Mouse (Mus musculus) cortical plate, adult 2 months (tissue): ENCODE results near the gene Cdc42bpa. TPM values are rescaled to one million over a fixed set of nuclear protein-coding genes. Genes with fewer than 3 reads are reported as not detected.
A peak's percentile ranks its signal among the peaks of the same experiment; 100 is the strongest.
"Not testable (repeated sequence)": the region's sequence is repeated elsewhere in the genome, so short reads cannot be mapped to it uniquely, and the experiment has no call there.

Source experiments
- H3K27ac ChIP-seq: fragments of 200-500 bp; 2 replicates; pipeline ENCODE4 v1.5.1; 2012; ENCODE audit warnings: low read length, control low read depth, inconsistent platforms; ENCODE audit not compliant: insufficient read depth
- H3K4me1 ChIP-seq: fragments of 200-500 bp; 2 replicates; pipeline ENCODE4 v1.6.1; 2011; ENCODE audit warnings: low read length; ENCODE audit not compliant: control insufficient read depth, insufficient read depth
- H3K4me3 ChIP-seq: fragments of 200-500 bp; 2 replicates; pipeline ENCODE4 v1.5.1; 2011; ENCODE audit warnings: mild to moderate bottlenecking, low read length, control low read depth; ENCODE audit not compliant: insufficient read depth
- CTCF ChIP-seq: fragments of 200-500 bp; IDR thresholded peaks from 2 replicates; pipeline ENCODE4 v1.5.1; 2011; ENCODE audit warnings: mild to moderate bottlenecking, control low read depth, low read length; ENCODE audit not compliant: insufficient read depth; ENCODE audit errors: extremely low read depth
- POLR2A ChIP-seq: fragments of 200-500 bp; IDR thresholded peaks from 2 replicates; pipeline ENCODE4 v1.6.1; 2011; ENCODE audit warnings: mild to moderate bottlenecking, low read length, control low read depth; ENCODE audit not compliant: insufficient read depth; ENCODE audit errors: extremely low read depth
- polyA plus RNA-seq: library from polyadenylated mRNA; depleted of rRNA; stranded (reverse); fragments of >200 nt; gene quantifications from 2 replicates; pipeline ENCODE4 v1.2.3, GENCODE M21; 2012

Gene Cdc42bpa
- polyA plus RNA-seq, 1 experiment: 147 TPM

DNA sequence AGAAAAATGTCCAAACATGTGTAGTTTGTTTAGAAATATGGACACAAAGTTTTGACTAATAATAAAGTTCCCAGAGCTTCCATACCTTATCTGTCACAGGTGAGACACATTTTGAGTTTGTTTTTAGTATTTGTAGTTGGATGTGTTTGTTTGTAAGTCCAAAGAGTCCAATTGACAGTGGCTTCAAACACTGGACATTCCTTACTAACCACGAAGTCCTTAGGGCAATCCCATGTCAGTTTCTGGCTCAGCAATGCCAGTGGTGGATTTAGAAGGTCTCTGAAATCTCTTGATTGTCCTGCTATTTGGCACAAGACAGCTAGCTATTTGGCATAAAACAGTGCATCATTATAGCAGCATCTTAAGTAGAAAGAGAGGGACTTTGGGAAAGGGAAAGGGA lies 22.7 kb downstream of the Cdc42bpa start:
- no peak overlapping the region for H3K4me3 ChIP-seq
- H3K27ac ChIP-seq: no peak overlapping the region
- no peaks in the 10 kb centered on the region for H3K4me1 ChIP-seq
- no peak for TF ChIP-seq POLR2A
- no peak for TF ChIP-seq CTCF

DNA sequence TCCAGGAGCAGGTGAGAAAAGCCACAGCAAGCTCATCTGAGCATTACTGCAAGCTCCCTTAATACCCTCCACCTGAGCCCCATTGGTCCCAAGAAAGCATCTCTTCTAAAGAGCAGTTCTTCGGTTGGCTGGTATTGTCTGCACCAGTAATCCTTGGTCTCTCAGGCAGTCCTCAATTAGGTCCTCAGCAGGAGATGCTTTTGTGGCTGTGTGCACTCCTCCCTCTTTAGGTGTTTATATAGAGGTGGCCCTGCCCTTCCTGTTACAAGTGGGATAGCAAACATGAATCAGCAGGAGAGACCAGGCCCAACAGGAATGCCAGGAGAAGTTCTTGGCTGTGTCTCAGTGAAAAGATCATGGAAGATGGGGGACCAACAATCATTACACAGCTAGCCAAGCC lies 23.9 kb downstream of the Cdc42bpa start:
- Histone ChIP-seq H3K4me1 (no peaks in the 10 kb centered on the region), H3K4me3 (no peak overlapping the region)
- TF ChIP-seq CTCF: no peak
- no peak for TF ChIP-seq POLR2A

DNA sequence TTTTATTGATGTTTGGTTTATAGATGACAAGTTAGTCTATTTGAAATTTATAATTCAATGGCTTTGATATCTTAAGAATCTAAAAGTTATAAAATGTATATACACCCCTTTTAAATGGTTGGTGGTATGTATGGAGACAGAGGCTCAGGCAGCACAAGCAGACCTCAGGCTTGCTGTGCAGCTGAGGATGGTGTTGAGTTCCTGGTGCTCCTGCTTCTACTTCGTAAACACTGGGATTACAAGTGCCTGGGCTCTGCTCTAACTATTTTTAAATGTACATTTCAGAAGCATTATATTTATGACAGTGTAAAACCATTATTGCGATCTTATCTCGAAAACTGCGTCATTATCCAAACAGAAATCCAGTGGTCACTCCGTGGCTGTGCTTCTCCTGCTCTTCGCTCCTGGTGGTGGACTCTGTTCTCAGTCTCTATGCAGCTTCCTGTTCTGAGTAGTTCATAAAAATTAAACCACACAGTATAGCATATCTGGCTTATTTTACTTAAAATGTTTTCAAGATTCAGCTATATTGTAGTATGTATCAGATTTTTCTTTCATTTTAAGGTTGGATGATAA lies 31.5 kb downstream of the Cdc42bpa start:
- peaks cover 2% of the 10 kb centered on the region for H3K4me1 ChIP-seq
- TF ChIP-seq CTCF (no peak), POLR2A (no peak)

More for the DNA sequence above, 23.9 kb downstream of the Cdc42bpa start:
- H3K27ac ChIP-seq: no peak overlapping the region

DNA sequence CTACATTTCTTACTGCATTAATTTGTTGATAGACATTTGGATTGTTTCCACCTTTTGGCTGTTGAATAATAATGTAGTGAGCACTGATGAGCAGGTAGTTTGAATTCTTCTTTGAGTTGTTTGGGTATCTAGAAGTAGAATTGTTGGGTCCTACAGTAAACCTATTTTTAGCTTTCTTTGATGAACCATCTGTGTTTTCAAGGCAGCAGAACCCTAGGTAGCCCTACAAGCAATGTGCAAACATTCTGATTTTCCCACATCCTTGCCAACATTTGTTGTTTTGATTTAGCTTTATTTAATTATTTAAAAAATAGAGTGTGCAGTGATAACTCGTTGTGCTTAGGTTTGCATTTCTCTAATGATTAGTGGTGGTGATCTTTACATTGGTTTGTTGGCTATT lies 32.0 kb downstream of the Cdc42bpa start:
- H3K4me3 ChIP-seq: no peak overlapping the region
- no peak overlapping the region for H3K27ac ChIP-seq
- peaks cover 2% of the 10 kb centered on the region for H3K4me1 ChIP-seq
- TF ChIP-seq POLR2A (no peak), CTCF (no peak)

More for the DNA sequence above, 31.5 kb downstream of the Cdc42bpa start:
- Histone ChIP-seq H3K4me3 (no peak overlapping the region), H3K27ac (no peak overlapping the region)

DNA sequence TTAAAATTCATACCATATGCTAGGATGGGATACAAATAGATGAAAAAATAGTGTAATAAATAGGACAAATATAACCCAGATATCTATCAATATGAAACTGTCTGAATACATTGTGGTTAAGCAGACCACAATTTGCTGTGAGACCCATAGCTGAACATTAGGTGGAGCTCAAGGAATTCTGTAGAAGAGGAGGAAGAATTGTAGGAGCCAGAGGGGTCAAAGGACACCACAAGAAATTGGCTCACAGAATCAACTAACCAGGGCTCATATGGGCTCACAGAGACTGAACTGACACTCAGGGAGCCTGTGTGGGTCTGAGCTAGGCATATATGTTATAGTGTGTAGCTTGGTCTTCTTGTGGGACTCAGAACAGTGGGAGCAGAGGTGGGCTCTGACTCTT lies 47.8 kb downstream of the Cdc42bpa start:
- TF ChIP-seq CTCF (no peak), POLR2A (no peak)
- Histone ChIP-seq H3K4me3 (no peak overlapping the region), H3K4me1 (0 out of 2 replicates have a peak, but pooled peaks cover 2% of the 10 kb centered on the region), H3K27ac (no peak overlapping the region)

DNA sequence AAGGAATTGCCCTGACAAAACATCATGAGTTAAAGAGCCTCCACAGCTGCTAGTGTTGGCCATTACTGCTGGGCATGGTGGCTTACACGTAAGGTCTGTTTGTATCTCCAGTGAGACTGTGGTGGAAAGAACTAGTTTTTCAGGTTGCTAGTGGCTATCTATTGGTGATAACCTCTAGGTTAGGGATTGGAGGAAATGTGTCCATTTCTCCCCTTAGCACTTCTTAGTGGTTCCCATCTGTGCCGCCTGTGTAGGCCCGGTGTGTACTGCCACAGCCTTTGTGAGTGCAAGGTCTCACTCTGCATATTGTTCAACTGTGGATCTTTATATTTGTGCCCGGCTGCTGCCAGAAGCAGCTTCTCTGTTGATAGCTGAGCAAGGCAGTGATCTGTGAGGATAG lies 53.2 kb downstream of the Cdc42bpa start:
- Histone ChIP-seq H3K4me3 (no peak overlapping the region), H3K27ac (no peak overlapping the region), H3K4me1 (peaks cover 2% of the 10 kb centered on the region; the same call in 1 of the 2 replicates)
- TF ChIP-seq POLR2A (no peak), CTCF (no peak)

DNA sequence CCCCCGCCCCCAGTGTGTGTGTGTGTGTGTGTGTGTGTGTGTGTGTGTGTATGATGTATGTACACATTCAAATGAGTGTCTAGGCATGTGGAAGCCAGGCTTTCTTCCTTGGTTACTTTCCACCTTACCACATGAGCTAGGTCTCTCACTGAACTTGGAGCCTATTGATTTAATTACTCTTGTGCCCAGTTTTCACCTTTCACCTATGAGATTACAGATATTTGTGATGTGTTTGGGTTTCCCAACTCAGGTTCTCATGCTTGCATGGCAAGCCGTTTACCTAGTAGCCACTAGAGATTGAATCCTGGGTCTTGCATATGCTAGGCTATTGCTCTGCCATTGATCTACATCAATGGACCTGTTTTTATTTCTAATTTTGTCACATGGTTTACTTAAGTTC lies 57.9 kb downstream of the Cdc42bpa start:
- TF ChIP-seq POLR2A (no peak), CTCF (no peak)
- H3K4me3 ChIP-seq: no peak overlapping the region
- H3K4me1 ChIP-seq: peaks cover 8% of the 10 kb centered on the region
- H3K27ac ChIP-seq: no peak overlapping the region

DNA sequence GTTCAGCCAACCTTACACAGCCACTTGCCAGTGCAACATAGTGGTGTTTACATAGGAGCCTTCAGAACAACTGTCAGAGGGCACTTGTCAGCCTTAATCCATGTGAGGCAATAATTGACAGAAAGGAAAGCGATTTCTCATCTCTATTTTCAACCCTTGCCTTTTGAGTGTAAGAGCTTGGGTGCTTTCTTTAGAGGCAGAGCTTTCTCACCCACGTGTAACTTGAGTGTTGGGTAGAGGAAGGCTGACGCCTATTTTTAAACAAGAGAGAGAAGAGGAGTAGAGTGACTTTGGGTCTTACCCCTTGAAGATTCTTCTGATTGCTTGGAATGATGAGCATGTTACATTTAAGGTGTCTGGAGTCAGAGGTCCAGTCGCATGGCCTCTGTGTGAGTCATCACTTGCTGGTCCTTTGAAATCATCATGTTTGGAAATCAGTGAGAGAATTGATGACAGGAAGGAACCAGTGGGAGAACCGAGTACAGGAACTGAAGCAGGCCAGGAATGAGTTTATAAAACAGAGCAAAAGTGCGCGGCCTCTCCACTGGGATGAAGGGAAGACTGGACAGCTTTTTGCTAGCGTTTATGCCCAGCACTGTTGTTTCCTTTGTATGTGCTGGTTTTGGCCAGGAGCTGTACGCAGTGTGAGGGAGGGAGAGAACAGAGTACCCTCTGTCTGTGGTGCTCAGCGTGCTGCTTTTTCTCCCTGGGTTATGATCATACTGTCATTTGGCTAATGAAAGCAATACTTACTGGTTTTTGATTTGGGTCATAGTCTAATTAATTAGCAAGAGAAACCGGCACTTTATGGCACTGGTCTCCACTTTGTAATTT lies 61.4 kb downstream of the Cdc42bpa start:
- TF ChIP-seq CTCF (no peak), POLR2A (no peak)
- Histone ChIP-seq H3K4me1 (peaks cover 9% of the 10 kb centered on the region), H3K27ac (peak overlapping the region; percentile 75), H3K4me3 (no peak overlapping the region)

DNA sequence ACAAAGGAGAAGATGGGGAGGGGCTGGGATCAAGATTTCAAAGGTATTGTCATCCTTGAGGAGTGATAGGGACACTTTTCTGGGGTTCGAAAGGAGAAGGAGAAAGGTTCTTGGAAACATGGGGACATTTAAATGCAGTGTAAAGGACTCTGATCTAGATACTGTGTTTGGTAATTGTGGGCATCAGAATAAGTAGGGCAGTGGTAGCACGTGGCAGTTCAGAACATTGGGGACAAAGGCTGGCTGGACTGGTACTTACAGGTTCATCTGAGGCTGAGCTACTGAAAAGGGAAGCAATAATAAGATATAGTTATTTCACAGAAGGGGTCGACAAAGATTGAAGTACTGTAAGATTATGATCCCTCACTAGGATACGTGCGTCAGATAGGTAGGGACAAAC lies 63.2 kb downstream of the Cdc42bpa start:
- Histone ChIP-seq H3K27ac (no peak overlapping the region), H3K4me3 (no peak overlapping the region), H3K4me1 (peaks cover 9% of the 10 kb centered on the region)
- TF ChIP-seq POLR2A (no peak), CTCF (no peak)

DNA sequence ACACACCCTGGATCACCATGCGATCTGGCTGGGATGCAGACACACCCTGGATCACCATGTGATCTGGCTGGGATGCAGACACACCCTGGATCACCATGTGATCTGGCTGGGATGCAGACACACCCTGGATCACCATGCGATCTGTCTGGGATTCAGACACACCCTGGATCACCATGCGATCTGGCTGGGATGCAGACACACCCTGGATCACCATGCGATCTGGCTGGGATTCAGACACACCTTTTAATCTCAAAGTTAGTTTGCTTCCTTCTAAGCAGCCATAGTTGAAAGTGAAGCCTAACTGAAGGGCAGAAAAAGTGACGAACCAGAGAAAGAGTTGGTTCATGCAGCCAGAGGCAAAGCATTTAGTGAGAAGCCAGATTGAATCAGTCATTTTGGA lies 69.6 kb downstream of the Cdc42bpa start:
- H3K27ac ChIP-seq, H3K4me3 ChIP-seq, H3K4me1 ChIP-seq: not testable (repeated sequence)
